Mouse (Mus musculus): ENCODE data around the gene Mybpc2. TPM values are rescaled to one million over a fixed set of nuclear protein-coding genes. Genes with fewer than 3 reads are reported as not detected.
A peak's percentile ranks its signal among the peaks of the same experiment; 100 is the strongest.

Mybpc2 gene
- polyA plus RNA-seq, 1 experiment = 0.67 TPM

DNA sequence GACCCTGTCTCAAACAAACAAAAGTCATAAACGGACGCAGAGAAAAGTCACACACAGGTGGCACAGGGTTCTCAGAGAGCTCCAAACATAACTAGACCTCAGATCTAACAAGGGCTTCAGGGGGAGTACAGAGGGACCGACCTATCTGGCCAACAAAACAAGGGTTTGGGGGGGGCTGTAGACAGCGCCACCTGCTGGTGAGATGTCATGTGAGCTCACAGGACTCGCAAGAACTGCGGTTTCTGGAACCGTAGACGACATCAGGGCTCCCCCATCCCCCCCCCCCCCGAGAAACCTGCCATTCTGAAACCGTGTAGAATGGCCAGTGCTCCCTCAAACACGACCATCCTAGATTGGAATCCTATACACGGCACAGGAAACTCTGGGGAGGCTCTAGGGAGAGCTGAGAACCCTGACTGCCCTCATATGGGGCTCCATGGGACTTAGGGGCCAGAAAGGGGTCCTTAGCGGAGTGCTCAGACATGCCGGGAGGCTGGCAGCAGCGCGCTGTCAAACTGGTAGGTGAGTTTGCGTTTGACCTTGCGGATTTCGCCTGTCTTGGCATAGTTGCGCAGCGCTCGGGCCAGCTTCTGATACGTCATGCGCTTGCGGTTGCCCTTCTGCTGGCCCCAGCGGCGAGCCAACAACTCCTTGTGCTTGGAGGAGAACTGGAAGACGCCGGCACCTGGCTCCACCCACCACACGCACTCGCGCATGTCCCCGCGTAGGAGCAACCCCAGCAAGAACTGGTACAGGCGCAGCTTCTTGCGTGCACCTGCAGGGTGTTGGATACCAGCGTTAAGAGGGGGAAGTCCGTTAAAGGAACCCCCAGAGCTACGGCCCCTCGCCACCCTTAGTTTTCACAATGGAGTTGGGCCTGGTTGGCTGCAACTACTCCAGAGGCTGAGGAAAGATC, 3.3 kb upstream of the Mybpc2 start:
- WGBS = 4% methylated on average over 40 of the region's 40 CpGs
- peak; percentile 29 for DNase-seq (ENCODE audit: low read depth, low spot score)

DNA sequence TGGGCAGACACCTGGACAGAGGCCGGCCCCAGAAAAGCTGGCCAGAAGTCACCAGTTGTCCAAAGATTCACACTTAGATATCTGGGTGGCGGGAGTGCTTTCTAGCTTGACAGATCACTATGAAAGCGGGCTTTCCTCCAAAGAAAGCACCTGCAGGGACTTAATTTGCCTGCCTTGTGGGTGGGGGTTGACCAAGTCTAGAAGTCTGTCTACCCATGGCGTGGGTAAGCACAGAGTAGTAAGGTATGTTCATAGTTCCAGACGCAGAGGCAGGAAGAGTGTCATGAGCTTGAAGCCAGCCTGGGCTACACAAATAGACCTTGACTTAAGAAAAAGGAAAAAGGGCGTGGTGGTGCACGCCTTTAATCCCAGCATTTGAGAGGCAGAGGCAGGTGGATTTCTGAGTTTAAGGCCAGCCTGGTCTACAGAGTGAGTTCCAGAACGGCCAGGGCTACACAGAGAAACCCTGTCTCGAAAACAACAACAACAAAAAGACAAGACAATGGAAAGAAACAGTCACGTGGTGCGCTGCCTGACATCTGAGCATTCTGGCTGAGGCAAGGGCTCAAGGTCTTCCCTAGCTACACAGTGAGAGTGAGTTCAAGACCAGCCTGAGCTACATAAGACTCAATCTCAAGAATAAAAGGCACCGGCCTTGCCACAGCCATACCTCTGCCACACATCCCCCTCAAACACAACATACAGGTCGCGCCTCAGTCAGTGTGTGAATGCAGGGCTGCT, 2.1 kb upstream of the Mybpc2 start:
- DNase-seq (ENCODE audit: low read depth, low spot score) = no peak
- 94% methylated on average over 14 of the region's 14 CpGs for WGBS

DNA sequence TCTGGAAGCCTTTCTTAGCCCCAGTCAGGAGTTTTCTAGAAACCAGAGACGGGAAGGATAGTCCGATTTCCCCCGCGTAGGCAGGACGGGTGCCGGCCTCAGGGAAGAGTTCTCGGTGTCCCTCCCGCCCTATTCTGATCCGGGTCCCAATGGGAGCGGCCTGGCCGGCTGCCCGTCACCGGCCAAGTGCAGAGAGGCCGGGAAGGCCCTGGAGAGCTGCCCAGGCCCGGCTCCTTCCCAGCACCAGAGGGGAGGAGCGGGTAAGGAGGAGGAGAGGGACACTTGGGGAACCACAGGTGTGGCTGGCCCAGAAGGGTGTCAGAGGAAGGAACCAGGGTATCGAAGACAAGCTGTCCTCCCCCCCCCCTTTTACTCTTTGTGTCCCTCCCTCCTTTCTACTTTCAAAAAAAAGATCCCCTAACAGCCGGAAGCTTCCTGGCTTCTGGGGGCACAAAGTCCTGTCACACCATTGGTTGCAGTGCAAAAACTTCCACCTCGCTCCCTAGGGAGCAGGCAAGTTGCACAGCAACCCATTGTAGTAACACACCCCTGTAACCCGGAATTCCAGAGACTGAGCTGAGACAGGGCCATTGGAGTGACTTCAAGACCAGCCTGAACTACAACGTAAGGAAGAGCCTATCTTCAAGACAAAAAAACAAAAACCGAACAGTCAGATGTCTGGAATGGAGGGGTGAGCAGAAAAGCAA, 823 bp upstream of the Mybpc2 start:
- WGBS = 5% methylated on average over 22 of the region's 22 CpGs
- peak; percentile 70 for DNase-seq (ENCODE audit: low read depth, low spot score)

DNA sequence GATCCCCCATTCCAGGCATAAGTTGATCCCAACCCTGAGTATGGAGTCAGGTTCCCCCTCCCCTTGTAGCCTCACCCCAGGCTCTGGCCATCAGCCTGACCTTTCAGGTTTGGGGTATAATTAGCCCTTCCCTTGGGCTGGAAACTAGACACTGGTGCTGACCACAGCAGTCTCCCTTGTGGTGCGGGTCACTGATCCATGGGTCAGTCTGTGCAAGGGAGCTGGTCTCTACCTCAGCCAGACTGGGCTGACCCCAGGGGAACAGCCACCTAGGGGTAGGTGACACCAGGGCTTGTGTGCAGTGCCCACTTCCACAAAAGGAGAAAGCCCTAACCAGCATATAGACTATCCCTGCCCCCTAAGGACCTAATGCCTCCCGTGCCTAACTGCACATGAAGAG, 1.4 kb downstream of the Mybpc2 start:
- 73% methylated on average over 2 of the region's 2 CpGs for WGBS
- DNase-seq (ENCODE audit: low read depth, low spot score) = no peak

DNA sequence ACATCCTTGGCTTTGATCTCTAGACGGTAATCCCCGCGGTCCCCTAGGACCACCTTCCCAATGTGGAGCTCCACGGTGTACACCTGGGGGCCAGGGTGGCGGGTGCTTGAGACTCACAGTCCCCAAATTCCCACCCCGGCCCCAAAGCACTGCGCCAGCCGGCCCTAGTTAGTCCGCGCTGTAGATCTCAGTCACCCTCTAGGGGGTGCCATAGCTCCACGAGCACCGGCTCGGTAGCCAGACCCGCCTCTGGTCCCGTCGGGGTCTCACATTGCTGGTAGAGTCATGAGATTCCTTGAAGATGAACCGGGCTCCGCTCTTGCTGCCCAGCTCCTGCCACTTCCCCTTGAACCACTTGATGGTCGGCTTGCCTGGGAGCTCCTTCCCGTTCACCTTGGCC, 2.7 kb downstream of the Mybpc2 start:
- WGBS = 3% methylated on average over 20 of the region's 20 CpGs
- no peak for DNase-seq (ENCODE audit: low read depth, low spot score)

DNA sequence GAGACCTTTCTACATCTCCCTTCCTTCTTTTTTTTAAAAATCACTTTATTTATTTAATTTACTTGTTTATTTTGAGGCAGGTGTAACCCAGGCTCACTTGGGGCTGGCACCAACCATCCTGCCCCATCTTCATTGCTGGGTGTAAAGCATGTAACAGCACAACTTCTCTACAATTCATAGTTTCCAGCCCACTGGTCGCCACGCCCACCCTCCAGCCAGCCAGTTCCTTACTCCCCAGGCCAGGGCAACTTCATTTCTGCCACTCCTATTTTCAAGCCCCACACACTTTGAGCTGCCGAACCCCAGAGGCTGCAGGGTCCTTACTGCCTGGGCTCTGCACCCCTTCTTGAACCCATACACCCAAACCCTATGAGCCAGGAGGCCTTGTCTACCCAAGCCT, 3.5 kb downstream of the Mybpc2 start:
- DNase-seq (ENCODE audit: low read depth, low spot score) = no peak
- WGBS = 55% methylated on average over 3 of the region's 3 CpGs

DNA sequence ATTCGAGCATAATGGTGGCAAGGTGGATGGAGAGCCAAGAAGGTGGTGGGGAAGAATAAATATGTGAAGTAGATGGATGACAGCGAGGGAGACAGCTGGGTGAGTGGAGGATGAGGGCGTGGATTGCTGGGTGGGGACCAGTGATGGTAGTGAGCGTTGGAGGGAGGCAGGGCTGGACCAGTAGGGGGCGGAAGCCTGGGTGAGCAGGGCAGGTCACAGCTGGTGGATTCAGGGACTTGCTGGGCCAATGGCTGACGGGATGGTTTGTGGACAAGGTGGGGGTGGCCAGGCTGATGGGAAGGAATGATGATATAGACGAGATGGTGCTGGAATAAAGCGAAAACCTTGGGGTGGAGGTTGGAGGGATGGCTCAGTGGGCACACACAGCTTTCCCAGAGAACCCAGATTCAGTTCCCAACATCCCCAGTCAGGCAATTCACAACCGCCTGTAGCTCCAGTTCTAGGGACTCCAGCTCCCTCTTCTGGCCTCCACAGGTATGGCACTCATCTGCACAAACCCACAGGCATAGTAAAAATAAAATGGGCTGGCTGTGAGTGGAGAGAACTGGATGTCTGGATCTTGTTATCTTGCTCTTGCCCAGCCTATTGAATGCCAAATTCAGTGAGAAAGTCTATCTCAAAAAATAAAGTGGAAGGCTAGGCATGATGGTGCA, 5.1 kb downstream of the Mybpc2 start:
- 52% methylated on average over 9 of the region's 9 CpGs for WGBS
- no peak for DNase-seq (ENCODE audit: low read depth, low spot score)

DNA sequence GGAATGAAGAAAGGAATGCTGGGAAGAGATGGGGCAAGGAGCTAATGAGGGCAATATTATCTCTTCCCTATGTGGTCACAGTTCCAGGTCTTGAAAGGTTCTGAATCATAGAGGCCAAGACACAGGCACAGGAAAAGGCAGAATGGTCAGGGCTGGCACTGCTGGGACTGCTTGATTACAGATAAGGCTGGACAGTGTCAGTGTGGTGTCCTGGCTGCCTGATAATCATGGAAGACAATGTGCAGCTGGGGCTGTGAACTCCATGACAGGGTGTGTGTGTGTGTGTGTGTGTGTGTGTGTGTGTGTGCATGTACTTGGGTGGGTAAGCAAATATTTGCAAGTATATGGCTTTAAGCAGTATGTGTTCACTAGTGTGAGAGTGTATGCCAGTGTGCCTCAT, 17.0 kb downstream of the Mybpc2 start:
- DNase-seq (ENCODE audit: low read depth, low spot score) = no peak

DNA sequence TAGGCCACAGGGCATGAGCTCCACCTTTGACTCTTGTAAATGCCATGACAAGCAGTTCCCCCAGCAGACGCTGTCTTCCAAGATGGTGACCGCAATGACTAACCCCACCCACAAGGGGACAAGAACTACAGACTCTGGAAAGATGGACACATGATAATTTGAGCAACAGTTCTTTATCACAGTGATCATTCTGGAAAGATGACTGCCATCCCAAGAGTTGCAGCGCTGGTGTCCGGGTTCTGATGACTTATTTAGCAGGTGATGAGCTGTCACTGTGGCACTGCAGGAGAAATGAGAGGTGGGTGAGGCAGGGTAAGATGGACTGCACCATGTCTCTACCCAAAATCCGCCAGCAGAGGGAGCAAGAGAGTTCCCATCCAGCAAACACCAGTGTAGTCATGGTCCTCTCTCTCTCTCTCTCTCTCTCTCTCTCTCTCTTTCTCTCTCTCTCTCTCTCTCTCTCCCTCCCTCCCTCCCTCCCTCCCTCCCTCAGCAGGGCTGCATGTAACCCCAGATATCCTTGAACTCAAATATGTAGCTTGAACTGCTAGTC, 22.8 kb downstream of the Mybpc2 start:
- WGBS = 28% methylated on average over 5 of the region's 5 CpGs
- peak; percentile 28 for DNase-seq (ENCODE audit: low read depth, low spot score)

DNA sequence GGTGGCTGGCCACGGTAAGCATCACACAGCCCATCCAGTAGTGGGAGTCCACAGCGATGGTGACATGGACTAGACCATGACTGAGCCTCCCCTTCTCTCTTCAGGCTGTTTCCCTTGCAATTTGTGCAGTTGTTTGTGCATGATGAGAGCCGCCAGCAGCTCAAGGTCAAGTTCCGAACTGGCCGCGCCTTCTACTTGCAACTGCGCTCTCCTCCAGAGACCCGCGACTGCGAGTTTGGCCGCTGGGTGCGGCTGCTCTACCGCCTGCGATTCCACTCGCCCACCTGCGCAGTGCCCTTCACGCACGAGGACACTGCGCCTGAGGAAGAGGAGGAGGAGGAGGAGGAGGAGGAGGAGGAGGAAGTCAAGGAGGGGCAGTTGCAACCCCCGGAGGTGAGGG, 24.4 kb downstream of the Mybpc2 start:
- 36% methylated on average over 20 of the region's 20 CpGs for WGBS
- DNase-seq (ENCODE audit: low read depth, low spot score) = no peak

DNA sequence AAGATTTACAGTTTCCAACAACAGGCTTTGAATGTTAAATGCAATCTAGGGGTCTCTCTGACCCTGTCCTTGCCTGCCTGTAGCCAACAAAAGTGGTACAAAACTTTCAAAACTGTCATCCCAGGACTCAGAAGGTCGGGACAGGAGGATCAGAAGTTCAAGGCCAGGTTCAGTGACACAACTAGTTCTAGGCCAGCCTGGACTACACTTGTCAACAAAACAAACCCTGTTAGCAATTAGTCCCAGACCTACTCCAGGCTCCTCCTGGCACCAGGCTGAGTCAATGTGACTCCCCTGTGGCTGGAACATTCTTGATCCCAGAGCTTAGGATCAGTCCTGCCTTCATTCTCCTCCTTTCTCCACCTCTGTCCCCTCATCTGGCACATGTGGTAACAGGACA, 25.5 kb downstream of the Mybpc2 start:
- WGBS = 62% methylated on average over 1 of the region's 1 CpGs
- no peak for DNase-seq (ENCODE audit: low read depth, low spot score)

DNA sequence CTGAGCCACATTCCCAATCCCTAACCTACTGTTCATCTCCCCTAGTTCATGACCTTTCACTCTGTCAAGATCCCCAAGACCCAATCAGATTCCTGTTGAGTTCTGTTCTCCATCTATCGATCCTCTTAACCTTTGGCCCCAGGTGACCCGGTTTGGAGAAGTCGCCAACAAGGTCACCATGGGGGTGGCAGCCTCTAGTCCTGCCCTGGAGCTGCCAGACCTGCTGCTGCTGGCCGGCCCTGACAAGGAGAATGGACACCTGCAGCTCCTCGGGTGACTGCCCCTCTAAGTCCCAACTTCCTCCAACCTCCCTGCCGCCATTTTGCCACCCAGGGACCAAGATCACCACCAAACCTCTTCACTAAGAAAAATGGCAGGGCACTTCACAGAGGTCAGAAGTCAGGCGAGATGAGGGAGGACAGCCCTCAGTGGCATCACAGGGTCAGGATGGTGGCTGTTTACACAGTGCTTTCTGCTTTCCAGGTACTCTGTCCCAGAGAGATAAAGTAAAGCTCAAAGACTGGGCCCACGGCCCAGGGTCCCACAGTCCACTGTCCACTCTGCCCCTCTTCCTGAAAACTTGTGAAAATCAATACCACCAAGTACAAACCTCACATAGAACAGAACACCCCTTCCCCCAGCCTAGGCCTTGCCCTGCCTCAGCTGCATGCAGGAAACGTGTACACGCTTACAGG, 26.9 kb downstream of the Mybpc2 start:
- DNase-seq (ENCODE audit: low read depth, low spot score) = no peak
- 85% methylated on average over 10 of the region's 10 CpGs for WGBS

DNA sequence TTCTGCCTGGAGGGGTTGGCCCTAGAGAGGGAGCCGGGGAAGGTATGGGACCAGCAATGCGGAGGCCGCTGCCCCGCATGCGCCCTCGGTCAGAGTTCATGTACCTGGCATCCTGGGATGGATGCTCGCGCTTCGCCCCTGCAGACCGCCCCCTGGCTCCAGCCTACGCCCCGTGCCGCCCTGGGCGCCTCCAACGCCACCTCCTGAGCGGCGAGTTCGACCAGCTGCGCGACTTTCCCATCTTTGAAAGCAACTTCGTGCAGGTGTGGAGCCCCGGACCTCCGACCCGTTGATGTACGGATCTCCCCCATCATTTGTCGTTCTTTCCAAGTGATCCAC, 27.7 kb downstream of the Mybpc2 start:
- 2% methylated on average over 26 of the region's 26 CpGs for WGBS
- DNase-seq (ENCODE audit: low read depth, low spot score) = no peak

DNA sequence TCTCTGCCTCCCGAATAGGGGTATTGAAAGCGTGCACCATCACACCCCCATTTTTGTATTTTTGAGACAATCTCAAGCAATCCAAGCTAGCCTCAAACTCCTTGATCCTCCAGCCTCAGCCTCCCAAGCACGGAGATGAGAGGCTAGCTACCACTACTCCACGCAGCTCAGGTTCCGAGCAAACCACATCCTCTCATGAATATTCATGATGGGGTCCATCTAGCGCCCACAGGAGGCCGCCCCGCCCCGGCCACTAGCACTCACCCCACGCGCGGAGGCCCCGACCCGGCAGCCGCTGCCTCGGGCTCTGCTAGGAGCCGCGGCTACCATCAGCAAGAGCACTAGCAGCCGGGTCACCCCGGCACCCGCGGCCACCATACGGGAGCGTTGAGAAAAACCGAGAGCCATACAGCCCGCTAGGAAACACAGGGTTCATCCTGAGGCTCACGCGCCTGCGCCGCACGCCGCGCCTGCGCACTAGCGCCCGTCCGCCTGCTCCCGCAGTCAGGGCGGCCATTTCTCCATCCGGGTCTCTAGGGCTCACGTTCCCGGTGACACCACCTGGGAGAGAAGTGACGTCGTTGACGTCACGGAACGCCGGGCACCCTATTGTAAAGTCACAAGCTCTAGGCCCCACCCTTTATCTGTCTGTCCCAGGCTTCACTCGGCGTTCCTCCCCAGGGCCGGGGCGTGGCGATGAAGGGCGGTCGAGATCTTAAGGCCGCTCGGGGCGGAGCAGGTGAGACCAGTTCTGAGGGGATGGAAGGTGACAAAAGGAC, 28.3 kb downstream of the Mybpc2 start, which contains the start of the genes Emc10 and Fam71e1:
Emc10 (minus strand) TSS at position 538 of the 779 bp plus-strand sequence.
Fam71e1 (plus strand) TSS at position 590 of the 779 bp plus-strand sequence.
- DNase-seq (ENCODE audit: low read depth, low spot score) = peak; percentile 93
- under 1% methylated on average over 58 of the region's 58 CpGs for WGBS

DNA sequence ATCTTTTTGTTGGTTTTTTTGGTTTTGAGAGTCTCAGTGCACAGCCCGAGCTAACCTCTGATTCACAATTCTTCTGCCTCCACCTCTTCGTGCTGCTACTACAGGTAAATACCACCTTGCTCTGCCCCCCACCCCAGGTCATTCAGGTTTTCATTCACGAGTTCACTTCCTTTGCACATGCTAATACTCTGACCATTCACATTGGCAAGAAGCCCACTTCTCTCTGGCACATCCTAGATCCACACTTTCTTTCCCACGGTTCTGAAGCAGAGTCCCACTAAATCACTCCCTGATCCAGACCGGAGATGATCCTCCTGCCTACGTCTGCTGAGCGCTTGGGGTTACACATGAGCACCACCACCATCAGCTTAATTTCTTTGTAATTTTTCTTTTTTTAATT, 29.4 kb downstream of the Mybpc2 start:
- 75% methylated on average over 7 of the region's 7 CpGs for WGBS
- no peak for DNase-seq (ENCODE audit: low read depth, low spot score)

DNA sequence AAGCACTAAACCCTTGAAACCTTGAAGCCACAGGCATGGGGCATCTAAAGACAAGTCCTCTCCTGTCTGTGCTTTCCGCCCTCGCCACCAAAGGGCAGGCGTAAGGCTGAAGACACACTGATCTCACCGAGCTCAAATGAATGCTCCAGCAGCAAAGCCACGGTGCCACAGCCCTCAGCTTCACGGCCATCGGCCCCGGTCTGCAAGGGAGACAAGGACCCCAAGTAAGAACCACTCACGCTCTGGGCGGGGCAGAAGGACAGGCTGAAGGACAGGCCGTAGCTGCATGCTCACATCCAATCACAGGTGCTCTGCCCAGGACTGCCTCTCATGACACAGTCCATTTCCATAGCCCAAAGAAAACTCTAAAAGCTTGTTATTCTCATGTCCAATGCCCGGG, 29.8 kb downstream of the Mybpc2 start:
- WGBS = 94% methylated on average over 12 of the region's 12 CpGs

DNA sequence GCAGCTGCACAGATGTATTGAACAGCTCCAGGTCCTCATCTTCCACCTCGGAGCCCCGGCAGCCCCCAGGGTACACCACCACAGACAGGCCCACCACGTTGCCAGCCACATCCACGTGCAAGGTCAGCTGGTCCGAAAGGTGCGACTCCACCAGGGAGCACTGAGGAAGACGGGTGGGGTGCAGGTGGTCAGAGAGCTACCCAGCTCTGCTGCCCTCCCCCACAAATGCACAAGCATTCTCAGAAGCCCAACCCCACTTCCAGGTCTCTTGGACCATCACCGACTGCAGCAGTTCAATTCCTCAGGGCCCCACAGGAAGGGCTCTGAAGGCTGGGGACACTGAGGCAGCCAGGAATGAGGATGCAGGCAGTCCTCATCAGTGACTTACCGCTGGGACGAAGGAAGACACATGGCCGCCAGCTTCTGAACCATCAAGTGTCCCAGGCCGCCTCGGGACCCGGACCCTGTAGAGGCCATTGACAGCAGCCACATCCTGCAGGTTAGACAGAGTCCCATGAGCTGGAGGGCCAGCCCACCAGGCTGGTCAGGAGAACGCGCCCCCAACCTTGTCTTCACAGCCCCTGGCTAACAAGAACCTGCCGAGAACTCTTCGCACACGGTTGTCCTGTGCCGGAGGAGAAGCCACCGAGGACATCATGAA, 32.2 kb downstream of the Mybpc2 start:
- no peak for DNase-seq (ENCODE audit: low read depth, low spot score)
- 91% methylated on average over 21 of the region's 21 CpGs for WGBS

More for the DNA sequence above, 29.8 kb downstream of the Mybpc2 start:
- DNase-seq (ENCODE audit: low read depth, low spot score) = no peak

DNA sequence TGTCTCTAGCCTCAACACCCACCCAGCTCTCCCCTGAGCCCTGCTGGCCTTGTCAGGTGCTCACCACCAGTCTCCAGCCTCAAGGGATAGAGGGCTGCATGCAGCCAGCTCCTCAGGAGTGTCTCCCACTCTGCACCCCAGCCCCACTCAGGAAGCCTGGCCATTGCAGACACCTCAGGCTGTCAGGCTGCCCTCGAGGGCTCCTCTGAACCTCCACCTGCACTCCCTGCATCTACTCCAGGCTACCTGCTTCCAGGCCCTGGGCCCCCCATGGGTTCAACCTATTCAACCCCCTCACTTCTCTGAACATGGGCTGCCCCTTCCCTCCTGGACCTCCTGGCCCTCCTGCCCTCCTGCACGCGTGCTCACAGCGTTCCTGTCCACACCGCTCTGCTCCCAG, 33.1 kb downstream of the Mybpc2 start:
- DNase-seq (ENCODE audit: low read depth, low spot score) = no peak
- 95% methylated on average over 5 of the region's 5 CpGs for WGBS

Data from large intestine, adult 2 months (tissue).